Mouse (Mus musculus) neutrophil, adult 83 days (primary cell): ENCODE data around the gene Rhox8. TPM values are rescaled to one million over a fixed set of nuclear protein-coding genes. Genes with fewer than 3 reads are reported as not detected.

Source experiments
- total RNA-seq, 2 experiments: library from RNA; stranded (reverse); gene quantifications; one replicate each; pipeline ENCODE4 v1.2.4; 2023

Gene Rhox8
- not detected for total RNA-seq

DNA sequence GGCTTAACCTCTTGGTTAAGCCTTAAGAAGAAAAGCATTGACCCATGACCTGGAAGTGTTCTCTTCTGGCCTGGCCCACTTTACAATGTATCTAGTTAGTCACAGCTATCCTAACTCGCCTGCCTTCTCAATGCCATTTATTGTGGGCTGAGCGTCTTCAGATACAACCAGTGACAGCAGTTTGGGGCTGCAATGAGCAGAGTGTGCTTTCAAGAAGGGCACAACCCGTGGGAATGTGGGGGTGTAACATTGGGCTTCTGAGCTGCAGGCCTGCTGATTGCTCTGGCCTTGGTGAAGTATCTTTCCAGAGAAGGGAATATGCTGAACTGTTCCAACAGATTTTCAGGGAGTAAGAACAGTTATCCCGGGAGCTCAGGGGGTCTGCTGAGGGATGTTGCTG is at the start of gene Rhox8:
TSS of gene Rhox8 (minus strand) at position 101 of the 400 bp plus-strand sequence.

DNA sequence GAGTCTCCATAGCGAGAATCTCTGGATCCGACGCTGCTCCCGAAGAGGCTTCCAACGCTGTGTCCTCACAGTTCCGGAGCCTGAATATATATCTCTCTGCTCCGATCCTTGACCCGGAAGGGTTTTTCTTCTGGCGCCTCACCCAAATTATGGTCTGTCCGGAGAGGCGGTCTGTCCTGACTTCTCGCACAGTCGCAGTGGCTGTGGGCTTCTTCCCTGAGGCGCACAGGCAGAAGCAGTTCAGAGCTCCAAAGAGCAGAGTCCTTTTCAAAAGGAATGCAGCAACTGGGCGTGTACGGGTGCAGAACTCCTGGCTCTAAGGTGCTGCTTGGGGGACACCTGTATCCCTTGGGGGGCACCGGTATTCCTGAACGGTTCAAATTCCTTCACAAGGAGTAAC is 22.9 kb upstream of the Rhox8 start, which contains the start of gene Rhox9:
TSS of gene Rhox9 (minus strand) at position 101 of the 400 bp plus-strand sequence.

DNA sequence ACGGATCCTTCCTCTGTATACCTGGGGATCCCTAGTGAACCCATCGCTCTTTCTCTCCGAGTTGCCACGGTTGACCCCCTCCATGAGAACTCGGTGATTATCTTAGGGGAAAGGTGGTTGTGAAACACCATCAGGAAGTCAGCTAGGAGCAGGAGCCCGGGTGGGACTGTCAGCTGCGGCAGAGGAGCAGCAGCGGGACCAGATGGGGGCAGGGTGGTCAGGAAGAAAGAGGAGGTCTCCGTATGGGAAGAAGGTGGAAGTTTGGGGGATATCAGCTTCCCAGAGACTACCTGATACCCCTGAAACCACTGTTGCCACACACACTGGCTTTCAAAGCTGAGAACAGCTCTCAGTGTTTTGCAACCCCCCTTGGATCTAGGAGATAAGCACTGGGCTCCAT is 18.4 kb upstream of the Rhox8 start, which contains the start of gene Rhox7b:
TSS of gene Rhox7b (minus strand) at position 101 of the 400 bp plus-strand sequence.

DNA sequence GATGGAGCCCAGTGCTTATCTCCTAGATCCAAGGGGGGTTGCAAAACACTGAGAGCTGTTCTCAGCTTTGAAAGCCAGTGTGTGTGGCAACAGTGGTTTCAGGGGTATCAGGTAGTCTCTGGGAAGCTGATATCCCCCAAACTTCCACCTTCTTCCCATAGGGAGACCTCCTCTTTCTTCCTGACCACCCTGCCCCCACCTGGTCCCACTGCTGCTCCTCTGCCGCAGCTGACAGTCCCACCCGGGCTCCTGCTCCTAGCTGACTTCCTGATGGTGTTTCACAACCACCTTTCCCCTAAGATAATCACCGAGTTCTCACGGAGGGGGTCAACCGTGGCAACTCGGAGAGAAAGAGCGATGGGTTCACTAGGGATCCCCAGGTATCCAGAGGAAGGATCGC is 47.4 kb downstream of the Rhox8 start, which contains the start of gene Rhox7a:
TSS of gene Rhox7a (plus strand) at position 301 of the 400 bp plus-strand sequence.

DNA sequence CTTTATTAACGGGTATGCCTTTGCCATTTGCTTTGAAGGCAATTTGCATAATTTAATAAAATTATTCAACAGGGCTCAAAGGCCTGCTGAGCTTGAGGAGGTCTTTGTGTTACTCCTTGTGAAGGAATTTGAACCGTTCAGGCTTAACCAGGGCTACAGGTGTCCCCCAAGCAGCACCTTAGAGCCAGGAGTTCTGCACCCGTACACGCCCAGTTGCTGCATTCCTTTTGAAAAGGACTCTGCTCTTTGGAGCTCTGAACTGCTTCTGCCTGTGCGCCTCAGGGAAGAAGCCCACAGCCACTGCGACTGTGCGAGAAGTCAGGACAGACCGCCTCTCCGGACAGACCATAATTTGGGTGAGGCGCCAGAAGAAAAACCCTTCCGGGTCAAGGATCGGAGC is 52.1 kb downstream of the Rhox8 start, which contains the start of gene Rhox6:
TSS of gene Rhox6 (plus strand) at position 301 of the 400 bp plus-strand sequence.

Other genes with a start within 250 kb of the Rhox8 start
- gene Rhox2g, start 235.5 kb downstream of the Rhox8 start, total RNA-seq: not detected
- gene Rhox4g, start 227.6 kb downstream of the Rhox8 start, total RNA-seq: not detected
- not detected for gene Rhox3h, start 210.2 kb downstream of the Rhox8 start, total RNA-seq
- gene Rhox2h, start 205.7 kb downstream of the Rhox8 start, total RNA-seq: not detected
- not detected for gene Rhox5, start 74.1 kb downstream of the Rhox8 start, total RNA-seq
- not detected for gene Rhox6, start 52.0 kb downstream of the Rhox8 start, total RNA-seq
- gene Rhox7a, start 47.3 kb downstream of the Rhox8 start, total RNA-seq: not detected
- not detected for gene Rhox7b, start 18.3 kb upstream of the Rhox8 start, total RNA-seq
- not detected for gene Rhox9, start 22.8 kb upstream of the Rhox8 start, total RNA-seq
- gene Btg1-ps1, start 139.9 kb upstream of the Rhox8 start, total RNA-seq: not detected
- not detected for gene Btg1-ps2, start 164.2 kb upstream of the Rhox8 start, total RNA-seq
- gene Rhox10, start 187.5 kb upstream of the Rhox8 start, total RNA-seq: not detected
- not detected for gene Rhox11, start 206.2 kb upstream of the Rhox8 start, total RNA-seq
- gene Rhox12, start 232.0 kb upstream of the Rhox8 start, total RNA-seq: not detected
- not detected for gene Rhox13, start 242.3 kb upstream of the Rhox8 start, total RNA-seq